Mouse (Mus musculus) spleen, adult 2 months (tissue): Measurements from ENCODE around the gene Cep95. TPM values are rescaled to one million over a fixed set of nuclear protein-coding genes. Genes with fewer than 3 reads are reported as not detected.
A peak's percentile ranks its signal among the peaks of the same experiment; 100 is the strongest.

Source experiments
- DNase-seq, 2 experiments: peaks; one replicate each; pipeline versions ENCODE4 v3.0.0 to v3.0.0-alpha.2; 2012 to 2021; ENCODE audit warnings: low spot score in 2 of 2, low read depth in 1 of 2
- H3K27ac ChIP-seq: fragments of 200-500 bp; 2 replicates; pipeline ENCODE4 v1.5.1; 2012; ENCODE audit warnings: low read length, inconsistent platforms; ENCODE audit not compliant: insufficient read depth
- H3K27me3 ChIP-seq: fragments of 200-500 bp; 2 replicates; pipeline ENCODE4 v1.6.1; 2012; ENCODE audit warnings: mild to moderate bottlenecking, moderate library complexity, low read length, inconsistent platforms; ENCODE audit not compliant: control insufficient read depth, insufficient read depth
- H3K36me3 ChIP-seq: fragments of 200-500 bp; 2 replicates; pipeline ENCODE4 v1.6.1; 2012; ENCODE audit warnings: mild to moderate bottlenecking, low read length, inconsistent platforms; ENCODE audit not compliant: control insufficient read depth, insufficient read depth
- H3K4me1 ChIP-seq: fragments of 200-500 bp; 2 replicates; pipeline ENCODE4 v1.6.1; 2011; ENCODE audit warnings: inconsistent platforms; ENCODE audit not compliant: control insufficient read depth, insufficient read depth, insufficient read length
- H3K4me3 ChIP-seq: fragments of 200-500 bp; 2 replicates; pipeline ENCODE4 v1.5.1; 2011; ENCODE audit warnings: mild to moderate bottlenecking, inconsistent platforms; ENCODE audit not compliant: insufficient read depth, insufficient read length; ENCODE audit errors: extremely low read depth
- CTCF ChIP-seq: fragments of 200-500 bp; IDR thresholded peaks from 2 replicates; pipeline ENCODE4 v1.5.1; 2011; ENCODE audit warnings: mild to moderate bottlenecking, inconsistent platforms; ENCODE audit not compliant: insufficient read depth, insufficient read length, insufficient replicate concordance; ENCODE audit errors: extremely low read depth
- POLR2A ChIP-seq: fragments of 200-500 bp; IDR thresholded peaks from 2 replicates; pipeline ENCODE4 v1.6.1; 2011; ENCODE audit warnings: low read depth, low read length, inconsistent platforms
- WGBS: fragments of 180-500 bp; shearing (Covaris S2); methylation state at CpG from one replicate; pipeline ENCODE4 v1.1.7; 2018; 5-methylcytosine and 5-hydroxymethylcytosine counted together
- polyA plus RNA-seq: library from polyadenylated mRNA; depleted of rRNA; stranded (reverse); fragments of >200 nt; gene quantifications from 2 replicates; pipeline ENCODE4 v1.2.3, GENCODE M21; 2012

Cep95 gene
- polyA plus RNA-seq, 1 experiment, result 2.1 TPM

GRCm38 (mm10) chr11:106817808-106818207 is 28.8 kb downstream of the Cep95 start:
- no peak overlapping the region for H3K4me3 ChIP-seq
- H3K36me3 ChIP-seq, result peaks cover 30% of the 10 kb centered on the region
- 93% methylated on average over 6 of the region's 6 CpGs for WGBS

GRCm38 (mm10) chr11:106818341-106818740 is 29.3 kb downstream of the Cep95 start:
- no peak overlapping the region for H3K4me3 ChIP-seq
- H3K4me1 ChIP-seq, result peaks cover 3% of the 10 kb centered on the region; the same call in 1 of the 2 replicates
- peaks cover 30% of the 10 kb centered on the region for H3K36me3 ChIP-seq
- TF ChIP-seq POLR2A (no peak), CTCF (no peak)
- no peaks in the 10 kb centered on the region for H3K27me3 ChIP-seq
- WGBS, result 86% methylated on average over 9 of the region's 9 CpGs
- no peak for DNase-seq
- H3K27ac ChIP-seq, result no peak overlapping the region

More at GRCm38 (mm10) chr11:106817808-106818207, 28.8 kb downstream of the Cep95 start:
- no peak overlapping the region for H3K27ac ChIP-seq
- TF ChIP-seq POLR2A (no peak), CTCF (no peak)
- H3K27me3 ChIP-seq, result no peaks in the 10 kb centered on the region
- H3K4me1 ChIP-seq, result peaks cover 3% of the 10 kb centered on the region; the same call in 1 of the 2 replicates
- no peak for DNase-seq

- Histone ChIP-seq H3K27me3 (no peaks in the 10 kb centered on the region), H3K27ac (no peak overlapping the region), H3K4me3 (no peak overlapping the region), H3K4me1 (peaks cover 3% of the 10 kb centered on the region; the same call in 1 of the 2 replicates), H3K36me3 (peaks cover 28% of the 10 kb centered on the region)
- TF ChIP-seq POLR2A (no peak), CTCF (no peak)
- no peak for DNase-seq
- WGBS, result 62% methylated on average over 9 of the region's 9 CpGs
Measured at GRCm38 (mm10) chr11:106819595-106819994, 30.5 kb downstream of the Cep95 start.

- no peak overlapping the region for H3K4me3 ChIP-seq
- H3K27me3 ChIP-seq, result no peaks in the 10 kb centered on the region
- TF ChIP-seq POLR2A (no peak), CTCF (no peak)
- peaks cover 27% of the 10 kb centered on the region for H3K36me3 ChIP-seq
- H3K4me1 ChIP-seq, result peaks cover 3% of the 10 kb centered on the region; the same call in 1 of the 2 replicates
- H3K27ac ChIP-seq, result no peak overlapping the region
- DNase-seq, result no peak
- 87% methylated on average over 6 of the region's 6 CpGs for WGBS
Measured at GRCm38 (mm10) chr11:106820252-106820651, 31.2 kb downstream of the Cep95 start.

- no peaks in the 10 kb centered on the region for H3K27me3 ChIP-seq
- WGBS, result 23% methylated on average over 4 of the region's 4 CpGs
- H3K36me3 ChIP-seq, result peaks cover 25% of the 10 kb centered on the region
- no peak for TF ChIP-seq POLR2A
- no peak for TF ChIP-seq CTCF
- peaks cover 3% of the 10 kb centered on the region; the same call in 1 of the 2 replicates for H3K4me1 ChIP-seq
- peak; percentile 8 to 45 for DNase-seq
- H3K27ac ChIP-seq, result 0 out of 2 replicates have a peak overlapping the region, but pooled peaks have one; percentile 6
- H3K4me3 ChIP-seq, result no peak overlapping the region
Measured at GRCm38 (mm10) chr11:106820972-106821371, 31.9 kb downstream of the Cep95 start.

- no peak overlapping the region for H3K27ac ChIP-seq
- no peak for DNase-seq
- 88% methylated on average over 6 of the region's 6 CpGs for WGBS
- peaks cover 25% of the 10 kb centered on the region for H3K36me3 ChIP-seq
- no peaks in the 10 kb centered on the region for H3K27me3 ChIP-seq
- H3K4me1 ChIP-seq, result peaks cover 3% of the 10 kb centered on the region; the same call in 1 of the 2 replicates
- no peak overlapping the region for H3K4me3 ChIP-seq
- TF ChIP-seq POLR2A (no peak), CTCF (no peak)
Measured at GRCm38 (mm10) chr11:106821397-106821796, 32.3 kb downstream of the Cep95 start.

- WGBS, result 96% methylated on average over 8 of the region's 8 CpGs
- H3K27me3 ChIP-seq, result no peaks in the 10 kb centered on the region
Measured at GRCm38 (mm10) chr11:106822491-106822890, 33.4 kb downstream of the Cep95 start.

More at GRCm38 (mm10) chr11:106822491-106822890, 33.4 kb downstream of the Cep95 start:
- Histone ChIP-seq H3K4me1 (peaks cover 3% of the 10 kb centered on the region; the same call in 1 of the 2 replicates), H3K27ac (no peak overlapping the region), H3K36me3 (peaks cover 27% of the 10 kb centered on the region), H3K4me3 (no peak overlapping the region)
- DNase-seq, result no peak
- TF ChIP-seq POLR2A (no peak), CTCF (no peak)
